Mouse (Mus musculus) CH12.LX (cell line): ENCODE results near the gene Dlx3. TPM values are rescaled to one million over a fixed set of nuclear protein-coding genes. Genes with fewer than 3 reads are reported as not detected.
A peak's percentile ranks its signal among the peaks of the same experiment; 100 is the strongest.

Experiments used
- DNase-seq: peaks from one replicate; pipeline ENCODE4 v3.0.0-alpha.2; 2013; ENCODE audit errors: extremely low read depth
- H3K27ac ChIP-seq: 2 replicates; pipeline ENCODE4 v1.5.1; 2012; ENCODE audit warnings: low read depth, mild to moderate bottlenecking, control low read depth, moderate library complexity; ENCODE audit not compliant: insufficient read depth
- H3K27me3 ChIP-seq: replicated peaks from 2 replicates; pipeline ENCODE3; 2012; ENCODE audit warnings: inconsistent platforms
- H3K36me3 ChIP-seq, 2 experiments: replicated peaks in 1 of 2; 2 replicates each; pipeline versions ENCODE3 to v1.6.1; 2012; ENCODE audit warnings: inconsistent platforms in 1 of 2, low read length in 1 of 2, mild to moderate bottlenecking in 1 of 2, mixed read lengths in 1 of 2, moderate library complexity in 1 of 2; ENCODE audit not compliant: control insufficient read depth in 1 of 2, insufficient read depth in 1 of 2
- H3K4me1 ChIP-seq, 2 experiments: 2 replicates each; pipeline ENCODE4 v1.6.1; 2012; ENCODE audit warnings: inconsistent platforms in 1 of 2, moderate library complexity in 1 of 2; ENCODE audit not compliant: insufficient read depth in 2 of 2, control insufficient read depth in 1 of 2
- H3K4me2 ChIP-seq: 2 replicates; pipeline ENCODE4 v1.6.1; 2012; ENCODE audit warnings: low read depth, mild to moderate bottlenecking, control low read depth; ENCODE audit not compliant: poor library complexity, insufficient read depth, severe bottlenecking
- H3K4me3 ChIP-seq, 3 experiments: fragments of 150-350 bp in 1 of 3; sonication (generic) in 1 of 3; replicated peaks in 1 of 3; 2 replicates each; pipeline versions ENCODE3 to v1.5.1; 2011 to 2012; ENCODE audit warnings: low read depth in 2 of 3, low read length in 2 of 3, mild to moderate bottlenecking in 2 of 3, moderate library complexity in 2 of 3, control low read depth in 1 of 3, improper control_type of control experiment in 1 of 3, inconsistent platforms in 1 of 3, mixed read lengths in 1 of 3; ENCODE audit not compliant: poor library complexity in 1 of 3
- H3K79me2 ChIP-seq: replicated peaks from 2 replicates; pipeline ENCODE4 v1.6.1; 2012; ENCODE audit warnings: mild to moderate bottlenecking, moderate library complexity; ENCODE audit not compliant: control insufficient read depth, poor library complexity, insufficient read depth, severe bottlenecking; ENCODE audit errors: extremely low read depth
- H3K9ac ChIP-seq: 2 replicates; pipeline ENCODE4 v1.6.1; 2012; ENCODE audit warnings: low read depth, mild to moderate bottlenecking, control low read depth, moderate library complexity; ENCODE audit not compliant: insufficient read depth
- H3K9me3 ChIP-seq: replicated peaks from 2 replicates; pipeline ENCODE3; 2012; ENCODE audit warnings: low read length, inconsistent platforms, mixed read lengths
- BHLHE40 ChIP-seq: IDR thresholded peaks from 2 replicates; pipeline ENCODE4 v1.6.1; 2011; ENCODE audit warnings: mild to moderate bottlenecking, low read depth, low read length, improper control_type of control experiment
- CHD1 ChIP-seq: IDR thresholded peaks from 2 replicates; pipeline ENCODE4 v1.6.1; 2012; ENCODE audit warnings: low read depth, low read length, improper control_type of control experiment, inconsistent platforms
- ELF1 ChIP-seq: IDR thresholded peaks from 2 replicates; pipeline ENCODE4 v1.6.1; 2014; ENCODE audit warnings: low read depth, mild to moderate bottlenecking, inconsistent platforms, low read length, improper control_type of control experiment
- ETS1 ChIP-seq: conservative IDR thresholded peaks from 2 replicates; pipeline ENCODE4 v1.6.1; 2012; ENCODE audit warnings: low read depth, mild to moderate bottlenecking, inconsistent platforms, low read length, improper control_type of control experiment, moderate library complexity
- GABPA ChIP-seq: IDR thresholded peaks from 2 replicates; pipeline ENCODE4 v1.6.1; 2012; ENCODE audit warnings: low read depth, low read length, improper control_type of control experiment, inconsistent platforms; ENCODE audit not compliant: insufficient replicate concordance
- HCFC1 ChIP-seq: IDR thresholded peaks from 2 replicates; pipeline ENCODE4 v1.6.1; 2012; ENCODE audit warnings: low read depth, mild to moderate bottlenecking, inconsistent platforms, low read length, improper control_type of control experiment
- IRF4 ChIP-seq: IDR thresholded peaks from 2 replicates; pipeline ENCODE4 v1.6.1; 2014; ENCODE audit warnings: low read depth, mild to moderate bottlenecking, inconsistent platforms, low read length, improper control_type of control experiment
- JUND ChIP-seq: conservative IDR thresholded peaks from 2 replicates; pipeline ENCODE4 v1.6.1; 2011; ENCODE audit warnings: low read depth, low read length, improper control_type of control experiment
- KAT2A ChIP-seq: IDR thresholded peaks from 2 replicates; pipeline ENCODE4 v1.6.1; 2012; ENCODE audit warnings: low read length, improper control_type of control experiment, inconsistent platforms; ENCODE audit not compliant: insufficient replicate concordance
- MAFK ChIP-seq: IDR thresholded peaks from 2 replicates; pipeline ENCODE4 v1.6.1; 2011; ENCODE audit warnings: low read length, improper control_type of control experiment; ENCODE audit not compliant: insufficient replicate concordance
- MAX ChIP-seq: IDR thresholded peaks from 2 replicates; pipeline ENCODE4 v1.6.1; 2011; ENCODE audit warnings: low read length, improper control_type of control experiment
- MEF2A ChIP-seq: IDR thresholded peaks from 2 replicates; pipeline ENCODE4 v1.6.1; 2014; ENCODE audit warnings: low read depth, mild to moderate bottlenecking, inconsistent platforms, low read length, improper control_type of control experiment, borderline replicate concordance
- MXI1 ChIP-seq: IDR thresholded peaks from 2 replicates; pipeline ENCODE4 v1.6.1; 2011; ENCODE audit warnings: mild to moderate bottlenecking, low read depth, low read length, improper control_type of control experiment
- MYC ChIP-seq: IDR thresholded peaks from 2 replicates; pipeline ENCODE4 v1.6.1; 2011; ENCODE audit warnings: low read depth, mild to moderate bottlenecking, improper control_type of control experiment, low read length
- NELFE ChIP-seq: IDR thresholded peaks from 2 replicates; pipeline ENCODE4 v1.6.1; 2011; ENCODE audit warnings: low read depth, low read length, improper control_type of control experiment
- NRF1 ChIP-seq: IDR thresholded peaks from 2 replicates; pipeline ENCODE4 v1.6.1; 2014; ENCODE audit warnings: low read depth, mild to moderate bottlenecking, inconsistent platforms, low read length, improper control_type of control experiment, moderate library complexity
- PAX5 ChIP-seq: IDR thresholded peaks from 2 replicates; pipeline ENCODE4 v1.6.1; 2012; ENCODE audit warnings: low read length, inconsistent platforms, mixed read lengths
- POLR2A ChIP-seq: IDR thresholded peaks from 2 replicates; pipeline ENCODE4 v1.6.1; 2011; ENCODE audit warnings: low read depth, mild to moderate bottlenecking, improper control_type of control experiment, low read length
- POLR2AphosphoS2 ChIP-seq: IDR thresholded peaks from 2 replicates; pipeline ENCODE4 v1.6.1; 2011; ENCODE audit warnings: low read depth, low read length, improper control_type of control experiment
- RCOR1 ChIP-seq: conservative IDR thresholded peaks from 2 replicates; pipeline ENCODE4 v1.6.1; 2012; ENCODE audit warnings: low read depth, mild to moderate bottlenecking, inconsistent platforms, low read length, improper control_type of control experiment
- SIN3A ChIP-seq: IDR thresholded peaks from 2 replicates; pipeline ENCODE4 v1.6.1; 2012; ENCODE audit warnings: low read length, improper control_type of control experiment, inconsistent platforms
- SMC3 ChIP-seq: IDR thresholded peaks from 2 replicates; pipeline ENCODE4 v1.6.1; 2011; ENCODE audit warnings: low read depth, low read length, improper control_type of control experiment
- TBP ChIP-seq: conservative IDR thresholded peaks from 2 replicates; pipeline ENCODE4 v1.6.1; 2011; ENCODE audit warnings: low read depth, low read length, improper control_type of control experiment
- TCF12 ChIP-seq: IDR thresholded peaks from 2 replicates; pipeline ENCODE4 v1.6.1; 2014; ENCODE audit warnings: low read depth, mild to moderate bottlenecking, inconsistent platforms, low read length, improper control_type of control experiment
- UBTF ChIP-seq: IDR thresholded peaks from 2 replicates; pipeline ENCODE4 v1.6.1; 2012; ENCODE audit warnings: low read depth, mild to moderate bottlenecking, inconsistent platforms, low read length, improper control_type of control experiment, moderate library complexity
- USF1 ChIP-seq: IDR thresholded peaks from 2 replicates; pipeline ENCODE4 v1.6.1; 2014; ENCODE audit warnings: low read depth, mild to moderate bottlenecking, inconsistent platforms, low read length, improper control_type of control experiment
- USF2 ChIP-seq: conservative IDR thresholded peaks from 2 replicates; pipeline ENCODE4 v1.6.1; 2011; ENCODE audit warnings: low read depth, low read length, improper control_type of control experiment
- ZC3H11A ChIP-seq: IDR thresholded peaks from 2 replicates; pipeline ENCODE4 v1.6.1; 2012; ENCODE audit warnings: low read depth, mild to moderate bottlenecking, inconsistent platforms, low read length, improper control_type of control experiment
- ZMIZ1 ChIP-seq: IDR thresholded peaks from 2 replicates; pipeline ENCODE4 v1.6.1; 2012; ENCODE audit warnings: low read depth, mild to moderate bottlenecking, inconsistent platforms, low read length, improper control_type of control experiment
- ZNF384 ChIP-seq: IDR thresholded peaks from 2 replicates; pipeline ENCODE4 v1.6.1; 2012; ENCODE audit warnings: low read depth, low read length, improper control_type of control experiment, inconsistent platforms
- dilution Hi-C: fragments of 300-500 bp; cut with MboI; formaldehyde crosslinking; loops from 2 replicates; pipeline ENCODE4 v1.14.3; 2020; ENCODE audit warnings: low sequenced_read_pairs; ENCODE audit not compliant: extremely low pct_unique_long_range_greater_than_20kb, extremely low pct_ligation_motif_present
- in situ Hi-C: fragments of 300-500 bp; cut with MboI; formaldehyde crosslinking; loops from 3 replicates; pipeline ENCODE4 v1.14.3; 2019; ENCODE audit warnings: low sequenced_read_pairs, low pct_ligation_motif_present, low pct_unique_long_range_greater_than_20kb, mixed read lengths
- polyA plus RNA-seq: library from polyadenylated mRNA; unstranded; fragments of >175 nt; gene quantifications from 2 replicates; pipeline ENCODE4 v1.2.1, GENCODE M21; 2012; ENCODE audit warnings: low read depth; ENCODE audit not compliant: insufficient read length
- total RNA-seq, 2 experiments: library from RNA; depleted of rRNA; stranded (reverse); fragments of 300-350 nt in 1 of 2; fragments of >200 nt in 1 of 2; gene quantifications; 2 replicates each; pipeline ENCODE4 v1.2.3; 2012 to 2014

Dlx3 gene
- total and polyA plus RNA-seq, 3 experiments: 0.08 to 0.55 (median 0.17) TPM

- TF ChIP-seq USF2 (no peak), GABPA (no peak), MEF2A (no peak), BHLHE40 (no peak), ZC3H11A (no peak)
- Histone ChIP-seq H3K9ac (no peak overlapping the region), H3K9me3 (peaks cover 6% of the 10 kb centered on the region), H3K27ac (no peak overlapping the region), H3K4me1 (peaks cover 37 to 66% of the 10 kb centered on the region in 2 experiments), H3K79me2 (no peaks in the 10 kb centered on the region), H3K4me3 (no peak overlapping the region), H3K4me2 (no peak overlapping the region), H3K36me3 (no peaks in the 10 kb centered on the region), H3K27me3 (no peaks in the 10 kb centered on the region)
- in situ Hi-C loops: no loop called here
- dilution Hi-C loops: no loop called here
- no peak for DNase-seq
Measured at GRCm38 (mm10) chr11:95095596-95095995, 24.3 kb upstream of the Dlx3 start.

GRCm38 (mm10) chr11:95096608-95097373 lies 23.1 kb upstream of the Dlx3 start:
- in situ Hi-C loops (no loop called here), dilution Hi-C loops (no loop called here)
- Histone ChIP-seq H3K4me2 (peak overlapping the region; percentile 75), H3K9ac (peak overlapping the region; percentile 11), H3K9me3 (peaks cover 6% of the 10 kb centered on the region), H3K27ac (peak overlapping the region; percentile 79; the same call in 1 of the 2 replicates), H3K4me1 (peaks cover 47 to 78% of the 10 kb centered on the region in 2 experiments), H3K79me2 (no peaks in the 10 kb centered on the region), H3K4me3 (no peak overlapping the region), H3K27me3 (no peaks in the 10 kb centered on the region), H3K36me3 (no peaks in the 10 kb centered on the region)
- DNase-seq: peak; percentile 95
- TF ChIP-seq USF1 (no peak), ZC3H11A (no peak), NELFE (peak; percentile 62), MYC (peak; percentile 92), TBP (peak; percentile 82), CHD1 (peak; percentile 99), ZNF384 (peak; percentile 76), PAX5 (no peak), MAFK (no peak), POLR2A (peak; percentile 68), MXI1 (peak; percentile 68), BHLHE40 (peak; percentile 82), POLR2AphosphoS2 (no peak), USF2 (no peak), ZMIZ1 (peak; percentile 59; the same call in 1 of the 2 replicates), HCFC1 (no peak), RCOR1 (0 out of 2 replicates have a peak, but pooled peaks have one; percentile 14), ELF1 (no peak; the same call in 1 of the 2 replicates), TCF12 (peak; percentile 99), SIN3A (peak; percentile 87; the same call in 1 of the 2 replicates), JUND (peak; percentile 52; the same call in 1 of the 2 replicates), GABPA (no peak), ETS1 (peak; percentile 86), UBTF (0 out of 2 replicates have a peak, but pooled peaks have one; percentile 18), IRF4 (peak; percentile 89), MAX (peak; percentile 65; the same call in 1 of the 2 replicates), MEF2A (peak; percentile 93), KAT2A (no peak), SMC3 (no peak), NRF1 (0 out of 2 replicates have a peak, but pooled peaks have one; percentile 31)
